In genomic region chr4:108971054-108971453, GRCm38 (mm10) we compare ENCODE assay signal across 27 mouse cellular contexts. TPM values are rescaled to one million over a fixed set of nuclear protein-coding genes. Genes with fewer than 3 reads are reported as not detected.
DNase-seq lines count a peak whose midpoint lies in the region; ATAC-seq and TF ChIP-seq lines count a peak whose summit lies in the region.
"Had no signal": no experiment of that assay in that cellular context is flagged by ENCODE, and none has a peak within 500 bp of the region (broad histone marks: within the 10 kb centered on the region; RNA-seq: fewer than 3 reads in every experiment).

No protein-coding gene starts in this region.

- H3K36me3 ChIP-seq in liver, adult 2 months (ENCODE audit: control insufficient read depth, insufficient read depth, low read length), result no peaks in the 10 kb centered on the region
- H3K36me3 ChIP-seq in liver, embryonic 11.5 days (ENCODE audit: control insufficient read depth, insufficient read depth, low read length), result no peaks in the 10 kb centered on the region
- H3K36me3 ChIP-seq: heart, embryonic 10.5 days; heart, embryonic 15.5 days; limb, embryonic 13.5 days; liver, embryonic 13.5 days had no signal

- H3K27ac ChIP-seq in liver, adult 2 months (replicated peaks; ENCODE audit: insufficient read depth, low read depth, low read length), result peak overlapping the region; percentile 36; the same call in 1 of the 2 replicates
- H3K27ac ChIP-seq in liver, embryonic 11.5 days (ENCODE audit: low read depth, low read length), result no peak overlapping the region
- H3K27ac ChIP-seq: heart, embryonic 10.5 days; heart, embryonic 15.5 days; left cerebral cortex, adult 2 months; limb, embryonic 13.5 days had no signal

- H3K4me2 ChIP-seq in liver, embryonic 11.5 days, result no peak overlapping the region
- H3K4me2 ChIP-seq: heart, embryonic 15.5 days; limb, embryonic 13.5 days; liver, embryonic 13.5 days had no signal

- H3K4me1 ChIP-seq in liver, adult 2 months (ENCODE audit: control insufficient read depth, insufficient read depth, low read length), result no peaks in the 10 kb centered on the region
- H3K4me1 ChIP-seq in liver, embryonic 11.5 days (replicated peaks; ENCODE audit: control insufficient read depth, insufficient read depth, low read length), result peaks cover 3% of the 10 kb centered on the region; the same call in 1 of the 2 replicates
- H3K4me1 ChIP-seq: limb, embryonic 13.5 days had no signal

- no peak overlapping the region for H3K9ac ChIP-seq in liver, adult 2 months (ENCODE audit: low read depth, low read length)
- no peak overlapping the region for H3K9ac ChIP-seq in liver, embryonic 11.5 days (ENCODE audit: low read depth, low read length)
- H3K9ac ChIP-seq: heart, embryonic 15.5 days; limb, embryonic 13.5 days; liver, embryonic 13.5 days had no signal

- TF ChIP-seq CTCF in liver, adult 2 months (IDR thresholded peaks at IDR 0.05; ENCODE audit: low read depth, low read length), result no peak

- 71% methylated on average over 5 of the region's 5 CpGs for WGBS in liver, adult 2 months
- 76% methylated on average over 5 of the region's 5 CpGs for WGBS in liver, embryonic 11.5 days

- no peak overlapping the region for H3K4me3 ChIP-seq in liver, adult 2 months (ENCODE audit: insufficient read depth, low read depth, low read length)
- no peak overlapping the region for H3K4me3 ChIP-seq in liver, embryonic 11.5 days (ENCODE audit: low read depth, low read length)
- H3K4me3 ChIP-seq: heart, embryonic 10.5 days; heart, embryonic 15.5 days; left cerebral cortex, adult 2 months; limb, embryonic 13.5 days; liver, embryonic 13.5 days had no signal

- H3K79me2 ChIP-seq in liver, adult 2 months (ENCODE audit: control insufficient read depth, insufficient read depth, low read length), result no peaks in the 10 kb centered on the region

- no peak for DNase-seq in liver, adult 2 months (ENCODE audit: extremely low read depth, low read depth, low spot score)
- DNase-seq in liver, embryonic 11.5 days (ENCODE audit: low spot score), result no peak
- DNase-seq in 416B (ENCODE audit: low read depth) (peak; percentile 42), NIH3T3 (ENCODE audit: low read depth) (peak; percentile 76)
- no peak for DNase-seq in B cell, adult 2 months
- no peak for DNase-seq in left cerebral cortex, postnatal 25 days (ENCODE audit: low spot score in 2 of 2)
- DNase-seq: adrenal gland, postnatal 10 days; cerebellum, adult 11 months; cerebellum, adult 9-10 months; cerebellum, postnatal 36 days; gastrocnemius, postnatal 25 days; heart, adult 11 months; kidney, postnatal 14 days; liver, embryonic 13.5 days; lung, adult 18-20 months; lung, postnatal 10 days; midbrain, embryonic 14.5 days; right cerebral cortex, adult 18-20 months; spleen, adult 18-20 months; thymus, adult 2 months; thymus, postnatal 4 days had no signal

- intact Hi-C loops in left cerebral cortex, postnatal 25 days (cut with DNase I), result no loop called here

- no peak for TF ChIP-seq POLR2A in liver, adult 2 months (IDR thresholded peaks at IDR 0.05; ENCODE audit: extremely low read depth, insufficient read depth, low read length)

- no peaks in the 10 kb centered on the region for H3K9me3 ChIP-seq in liver, embryonic 11.5 days (ENCODE audit: control insufficient read depth, low read length)
- H3K9me3 ChIP-seq: heart, embryonic 10.5 days; heart, embryonic 15.5 days; limb, embryonic 13.5 days; liver, embryonic 13.5 days had no signal

- ATAC-seq in liver, embryonic 11.5 days (replicated peaks; ENCODE audit: low FRiP score), result no peak
- ATAC-seq: forebrain, embryonic 14.5 days; hindbrain, embryonic 16.5 days had no signal

- no peaks in the 10 kb centered on the region for H3K27me3 ChIP-seq in liver, adult 2 months (ENCODE audit: control insufficient read depth, insufficient read depth, low read length)
- H3K27me3 ChIP-seq in liver, embryonic 11.5 days (replicated peaks; ENCODE audit: control insufficient read depth, insufficient read depth, low read length), result no peaks in the 10 kb centered on the region
- H3K27me3 ChIP-seq: heart, embryonic 15.5 days; limb, embryonic 13.5 days; liver, embryonic 13.5 days had no signal

RNA-seq across cellular contexts. Expression of gene Nrd1, which starts 29.4 kb away (rescaled TPM):
- total RNA-seq in liver, adult 2 months (2014; rRNA removed), result 56.6 and 61.5 TPM in 2 replicates
- polyA plus RNA-seq in liver, adult 2 months (2012; rRNA removed), result 13.3 and 14.5 TPM in 2 replicates
- polyA plus RNA-seq in liver, embryonic 11.5 days (2014; fragmentation: Nextera tagmentation; extraction: Ambion mirVana), result 41.3 and 45.0 TPM in 2 replicates
- total RNA-seq in left cerebral cortex, postnatal 25 days (2021), result 100 to 1,000 TPM; 119 to 149 TPM

Comparison
In these comparisons a context has a peak if more than half of its experiments do, and no peak if none do; other contexts are left out.
1. DNase-seq: peak in 416B (single experiment) and NIH3T3 (single experiment); none in liver, adult 2 months (single experiment), liver, embryonic 11.5 days (single experiment), B cell, adult 2 months (0 of 2) and left cerebral cortex, postnatal 25 days (0 of 2).